Comparison of ENCODE assay signal across 12 mouse cellular contexts in genomic region chr3:21111735-21112518, GRCm38 (mm10).
"Had no signal": no experiment of that assay in that cellular context is flagged by ENCODE, and none has a peak within 500 bp of the region (broad histone marks: within the 10 kb centered on the region; RNA-seq: fewer than 3 reads in every experiment).

No protein-coding gene starts in this region.

- H3K4me2 ChIP-seq: limb, embryonic 15.5 days; liver, embryonic 12.5 days; lung, embryonic 15.5 days; neural tube, embryonic 15.5 days had no signal

- H3K9me3 ChIP-seq: limb, embryonic 15.5 days; liver, embryonic 12.5 days; lung, embryonic 15.5 days; midbrain, embryonic 10.5 days; neural tube, embryonic 15.5 days had no signal

- DNase-seq: kidney, postnatal 10 days; layer of hippocampus, adult 9-11 months; layer of hippocampus, postnatal 36 days; lung, postnatal 4 days; midbrain, embryonic 14.5 days; thymus, postnatal 4 days had no signal

- H3K9ac ChIP-seq: limb, embryonic 15.5 days; liver, embryonic 12.5 days; lung, embryonic 15.5 days; neural tube, embryonic 15.5 days had no signal

- H3K4me3 ChIP-seq: limb, embryonic 15.5 days; liver, embryonic 12.5 days; lung, embryonic 15.5 days; midbrain, embryonic 10.5 days; myocyte; neural tube, embryonic 15.5 days had no signal

- H3K4me1 ChIP-seq: limb, embryonic 15.5 days; liver, embryonic 12.5 days; lung, embryonic 15.5 days; midbrain, embryonic 10.5 days; neural tube, embryonic 15.5 days had no signal

- H3K27ac ChIP-seq: limb, embryonic 15.5 days; liver, embryonic 12.5 days; lung, embryonic 15.5 days; midbrain, embryonic 10.5 days; neural tube, embryonic 15.5 days had no signal

- H3K27me3 ChIP-seq: limb, embryonic 15.5 days; liver, embryonic 12.5 days; lung, embryonic 15.5 days; neural tube, embryonic 15.5 days had no signal

- H3K36me3 ChIP-seq: limb, embryonic 15.5 days; liver, embryonic 12.5 days; lung, embryonic 15.5 days; midbrain, embryonic 10.5 days; neural tube, embryonic 15.5 days had no signal

- ATAC-seq: liver, embryonic 12.5 days had no signal
